Comparison of ENCODE assay signal across 27 mouse cellular contexts in genomic region chr5:88747774-88748173, GRCm38 (mm10).
"Had no signal": no experiment of that assay in that cellular context is flagged by ENCODE, and none has a peak within 500 bp of the region (broad histone marks: within the 10 kb centered on the region; RNA-seq: fewer than 3 reads in every experiment).

No protein-coding gene starts in this region.

- H3K9ac ChIP-seq: heart, embryonic 12.5 days; hindbrain, embryonic 12.5 days; hindbrain, embryonic 14.5 days; intestine, embryonic 15.5 days; limb, embryonic 13.5 days; limb, embryonic 15.5 days; liver, embryonic 12.5 days; liver, embryonic 14.5 days had no signal

- H3K4me2 ChIP-seq: heart, embryonic 12.5 days; hindbrain, embryonic 12.5 days; hindbrain, embryonic 14.5 days; intestine, embryonic 15.5 days; limb, embryonic 13.5 days; limb, embryonic 15.5 days; liver, embryonic 12.5 days had no signal

- DNase-seq: gastrocnemius, adult 2 months; gastrocnemius, postnatal 10 days; gastrocnemius, postnatal 25 days; heart, adult 18-20 months; heart, postnatal 10 days; heart, postnatal 4 days; kidney, adult 18-20 months; kidney, adult 8-10 months; kidney, postnatal 10 days; kidney, postnatal 25 days; kidney, postnatal 4 days; layer of hippocampus, adult 9-11 months; layer of hippocampus, postnatal 36 days; left cerebral cortex, postnatal 4 days had no signal

- H3K4me3 ChIP-seq: gastrocnemius, adult 2 months; heart, embryonic 10.5 days; heart, embryonic 12.5 days; hindbrain, embryonic 10.5 days; hindbrain, embryonic 12.5 days; intestine, embryonic 15.5 days; limb, embryonic 13.5 days; limb, embryonic 15.5 days; liver, embryonic 12.5 days had no signal

- H3K4me1 ChIP-seq: hindbrain, embryonic 10.5 days; hindbrain, embryonic 12.5 days; intestine, embryonic 15.5 days; limb, embryonic 13.5 days; limb, embryonic 15.5 days; liver, embryonic 12.5 days had no signal

- ATAC-seq: hindbrain, embryonic 16.5 days; inflammation-experienced regulatory T-cells, adult 6 months; intestine, embryonic 15.5 days; intestine, postnatal 0 days; liver, embryonic 12.5 days had no signal

- H3K36me3 ChIP-seq: intestine, embryonic 15.5 days had no signal

- H3K9me3 ChIP-seq: heart, embryonic 10.5 days; heart, embryonic 12.5 days; hindbrain, embryonic 10.5 days; hindbrain, embryonic 12.5 days; intestine, embryonic 15.5 days; limb, embryonic 13.5 days; limb, embryonic 15.5 days; liver, embryonic 12.5 days had no signal

- H3K27ac ChIP-seq: gastrocnemius, adult 2 months; heart, embryonic 10.5 days; hindbrain, embryonic 10.5 days; hindbrain, embryonic 12.5 days; hindbrain, embryonic 14.5 days; intestine, embryonic 15.5 days; limb, embryonic 13.5 days; limb, embryonic 15.5 days; liver, embryonic 12.5 days; liver, embryonic 14.5 days had no signal

- H3K27me3 ChIP-seq: heart, embryonic 12.5 days; hindbrain, embryonic 12.5 days; intestine, embryonic 15.5 days; limb, embryonic 13.5 days; limb, embryonic 15.5 days; liver, embryonic 12.5 days had no signal
